Mouse (Mus musculus) forebrain, embryonic 14.5 days (tissue): ENCODE data around the gene Sema4b. TPM values are rescaled to one million over a fixed set of nuclear protein-coding genes. Genes with fewer than 3 reads are reported as not detected.

Source experiments
- ATAC-seq: fragments of 200-750 bp; cut with Nextera tagmentation; 2 replicates; pipeline ENCODE4 v1.8.0; 2017; ENCODE audit warnings: mild to moderate bottlenecking, moderate library complexity
- DNase-seq: peaks from one replicate; pipeline ENCODE4 v3.0.0-alpha.2; 2015; ENCODE audit warnings: low spot score
- H3K27ac ChIP-seq: fragments of 300-500 bp; sonication (generic); 2 replicates; pipeline ENCODE4 v1.5.1; 2014; ENCODE audit warnings: low read depth, mild to moderate bottlenecking, control low read depth, low read length, moderate library complexity
- H3K27me3 ChIP-seq: fragments of 300-500 bp; sonication (generic); replicated peaks from 2 replicates; pipeline ENCODE4 v1.6.1; 2014; ENCODE audit warnings: low read length, control low read depth, mixed read lengths; ENCODE audit not compliant: control insufficient read depth, insufficient read depth
- H3K36me3 ChIP-seq: fragments of 300-500 bp; sonication (generic); 2 replicates; pipeline ENCODE4 v1.6.1; 2014; ENCODE audit warnings: low read length, control low read depth; ENCODE audit not compliant: control insufficient read depth, insufficient read depth
- H3K4me1 ChIP-seq: fragments of 300-500 bp; sonication (generic); 2 replicates; pipeline ENCODE4 v1.6.1; 2014; ENCODE audit warnings: antibody characterized with exemption, low read length, control low read depth; ENCODE audit not compliant: control insufficient read depth, insufficient read depth
- H3K4me2 ChIP-seq: fragments of 300-500 bp; sonication (generic); 2 replicates; pipeline ENCODE4 v1.6.1; 2014; ENCODE audit warnings: mild to moderate bottlenecking, control low read depth, low read length
- H3K4me3 ChIP-seq: fragments of 300-500 bp; sonication (generic); 2 replicates; pipeline ENCODE4 v1.5.1; 2014; ENCODE audit warnings: low read depth, low read length, control low read depth
- H3K9ac ChIP-seq: fragments of 300-500 bp; sonication (generic); 2 replicates; pipeline ENCODE4 v1.6.1; 2014; ENCODE audit warnings: mild to moderate bottlenecking, low read length, control low read depth, moderate library complexity
- H3K9me3 ChIP-seq: fragments of 300-500 bp; sonication (generic); replicated peaks from 2 replicates; pipeline ENCODE4 v1.6.1; 2016; ENCODE audit warnings: low read length, control low read depth, mixed read lengths; ENCODE audit not compliant: control insufficient read depth
- WGBS: fragments of 180-500 bp; shearing (Covaris S2); extraction: QIAGEN DNeasy Blood & Tissue Kit; methylation state at CpG from one replicate; pipeline ENCODE4 v1.1.7; 2014; 5-methylcytosine and 5-hydroxymethylcytosine counted together
- polyA plus RNA-seq: library from polyadenylated mRNA; unstranded; fragments of >200 nt; fragmentation: Nextera tagmentation; extraction: Ambion mirVana; gene quantifications from 2 replicates; pipeline ENCODE4 v1.2.1, GENCODE M21; 2014

The Sema4b gene
- polyA plus RNA-seq, 1 experiment from 2014 or later = 11.6 TPM

DNA sequence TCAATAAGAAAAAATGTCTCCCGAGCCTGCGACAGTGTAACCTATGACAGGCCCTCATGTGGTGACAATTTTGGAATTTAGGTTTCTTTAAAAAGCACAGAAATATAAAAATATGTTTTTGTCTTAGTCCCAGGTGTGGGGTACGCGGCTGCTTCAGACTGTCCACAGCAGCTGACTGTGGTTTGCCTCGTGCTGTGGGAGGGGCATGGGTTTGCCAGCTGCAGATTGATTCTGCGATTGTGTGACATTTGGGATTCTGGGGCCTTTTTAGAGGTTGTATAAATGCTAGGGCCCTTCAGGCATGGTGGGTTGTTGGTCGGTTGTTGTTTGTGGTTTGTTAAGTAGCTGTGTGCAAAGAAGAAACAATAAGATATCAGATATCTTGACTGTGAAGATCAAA, 18.3 kb downstream of the Sema4b start:
- H3K9ac ChIP-seq = no peak overlapping the region
- H3K36me3 ChIP-seq = 0 out of 2 replicates have a peak, but pooled peaks cover 3% of the 10 kb centered on the region
- WGBS = 90% methylated on average over 7 of the region's 7 CpGs
- H3K27ac ChIP-seq = no peak overlapping the region
- no peaks in the 10 kb centered on the region for H3K9me3 ChIP-seq
- DNase-seq (no peak), ATAC-seq (no peak)
- H3K4me1 ChIP-seq = peaks cover 33% of the 10 kb centered on the region
- H3K4me2 ChIP-seq = no peak overlapping the region
- no peak overlapping the region for H3K4me3 ChIP-seq
- no peaks in the 10 kb centered on the region for H3K27me3 ChIP-seq

DNA sequence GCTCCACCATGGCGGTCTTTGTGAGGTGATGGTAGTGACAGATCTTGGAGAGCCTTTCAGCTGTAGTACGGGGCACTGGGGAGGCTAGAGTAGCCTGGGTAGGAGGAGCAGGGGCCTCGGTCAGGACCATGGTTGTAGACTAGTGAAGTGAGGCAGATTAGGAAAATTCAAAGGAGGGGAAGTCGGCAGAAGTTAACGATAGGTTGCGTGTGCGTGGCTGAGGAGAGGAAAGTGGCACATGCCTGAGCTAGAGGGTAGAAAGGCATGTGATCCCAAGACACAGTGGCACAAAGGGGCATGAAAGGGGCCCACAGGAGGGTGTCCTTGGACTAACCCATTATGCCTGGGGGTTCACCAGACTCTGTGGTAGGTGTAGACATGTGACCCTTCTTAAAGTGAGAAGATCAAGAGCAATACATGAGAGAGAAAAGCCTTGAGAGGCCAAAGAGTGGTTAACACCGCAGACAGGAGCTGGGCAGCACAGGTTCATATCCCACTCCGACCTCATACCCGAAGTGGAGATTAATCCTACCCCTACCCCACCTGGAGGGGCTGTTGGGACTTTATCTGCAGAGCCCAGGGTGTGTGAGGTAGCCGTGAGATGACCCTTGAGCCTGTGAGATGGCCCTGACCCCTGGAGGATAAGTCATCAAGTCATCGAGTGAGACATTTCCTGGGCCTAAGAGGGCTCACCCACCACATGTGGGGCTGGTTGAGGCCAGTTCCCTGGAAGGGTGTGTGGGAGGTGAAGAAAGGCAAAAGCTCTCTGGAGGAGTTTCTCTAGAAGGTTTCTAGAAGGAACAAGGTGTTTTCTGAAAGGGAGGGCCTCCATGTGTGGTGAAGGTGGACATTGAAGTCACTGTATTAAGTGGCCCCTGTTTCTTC, 19.3 kb downstream of the Sema4b start:
- 86% methylated on average over 12 of the region's 12 CpGs for WGBS
- no peaks in the 10 kb centered on the region for H3K9me3 ChIP-seq
- 0 out of 2 replicates have a peak, but pooled peaks cover 3% of the 10 kb centered on the region for H3K36me3 ChIP-seq
- no peak for ATAC-seq
- no peak overlapping the region for H3K4me2 ChIP-seq
- no peak overlapping the region for H3K4me3 ChIP-seq
- peaks cover 30% of the 10 kb centered on the region for H3K4me1 ChIP-seq
- no peak for DNase-seq
- H3K9ac ChIP-seq = no peak overlapping the region
- no peak overlapping the region for H3K27ac ChIP-seq
- H3K27me3 ChIP-seq = no peaks in the 10 kb centered on the region

DNA sequence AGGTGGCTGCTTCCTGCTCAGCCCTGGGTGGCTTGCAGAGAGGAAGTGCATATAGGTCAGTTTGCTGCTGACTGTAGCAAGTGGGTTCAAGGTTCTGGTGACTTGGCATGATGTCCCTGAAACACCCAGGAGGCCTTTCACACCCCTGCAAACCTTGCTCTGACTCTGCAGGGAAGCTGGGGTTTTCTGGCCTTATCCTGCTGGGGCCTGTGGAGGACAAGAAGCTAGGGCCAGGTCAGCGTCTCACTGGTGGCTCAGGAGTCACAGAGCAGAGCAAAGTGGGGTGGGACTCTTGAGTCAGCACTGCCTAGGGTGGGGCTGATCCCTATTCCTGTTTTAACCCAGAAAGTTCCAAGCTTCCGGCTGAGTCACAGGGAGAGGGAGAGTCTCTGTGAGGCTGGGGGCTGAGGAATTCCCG, 20.7 kb downstream of the Sema4b start:
- no peak for ATAC-seq
- no peak overlapping the region for H3K9ac ChIP-seq
- H3K36me3 ChIP-seq = 0 out of 2 replicates have a peak, but pooled peaks cover 2% of the 10 kb centered on the region
- 76% methylated on average over 3 of the region's 3 CpGs for WGBS
- H3K4me1 ChIP-seq = peaks cover 16% of the 10 kb centered on the region
- H3K27me3 ChIP-seq = no peaks in the 10 kb centered on the region
- DNase-seq = no peak
- no peaks in the 10 kb centered on the region for H3K9me3 ChIP-seq
- H3K27ac ChIP-seq = no peak overlapping the region
- H3K4me3 ChIP-seq = no peak overlapping the region
- H3K4me2 ChIP-seq = no peak overlapping the region

DNA sequence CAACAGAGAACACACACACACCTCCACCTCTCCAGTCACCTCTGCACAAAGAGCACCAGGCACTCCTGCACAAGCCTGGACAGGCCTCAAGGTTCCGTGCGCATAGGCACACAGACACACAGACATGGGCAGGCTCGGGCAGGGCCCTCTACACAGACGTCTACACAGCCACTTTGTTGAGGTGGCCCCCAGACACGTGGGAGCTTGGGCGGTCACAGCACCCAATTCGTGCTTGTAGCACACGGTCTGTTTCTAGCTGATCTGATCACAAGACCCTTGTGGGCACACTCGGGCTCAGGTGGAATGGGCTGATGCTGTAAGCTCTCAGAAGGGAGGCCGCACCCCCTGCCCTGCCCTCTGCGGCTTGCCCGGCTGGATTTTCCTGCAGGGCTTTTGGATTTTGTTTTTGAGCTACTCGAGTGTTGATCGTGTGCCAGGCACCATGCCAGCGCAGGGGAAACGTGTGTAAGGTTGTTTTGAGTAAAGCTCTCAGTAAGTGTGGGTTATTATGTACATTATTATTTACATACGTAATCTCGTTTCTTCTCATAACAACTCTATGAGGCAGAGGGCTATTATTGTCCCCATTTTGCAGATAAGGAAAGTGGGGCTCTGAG, 21.5 kb downstream of the Sema4b start:
- no peak overlapping the region for H3K9ac ChIP-seq
- DNase-seq (no peak), ATAC-seq (no peak)
- peaks cover 10% of the 10 kb centered on the region for H3K4me1 ChIP-seq
- no peaks in the 10 kb centered on the region for H3K27me3 ChIP-seq
- H3K27ac ChIP-seq = no peak overlapping the region
- H3K9me3 ChIP-seq = no peaks in the 10 kb centered on the region
- H3K36me3 ChIP-seq = peaks cover 4% of the 10 kb centered on the region
- H3K4me3 ChIP-seq = no peak overlapping the region
- 68% methylated on average over 18 of the region's 18 CpGs for WGBS
- no peak overlapping the region for H3K4me2 ChIP-seq

DNA sequence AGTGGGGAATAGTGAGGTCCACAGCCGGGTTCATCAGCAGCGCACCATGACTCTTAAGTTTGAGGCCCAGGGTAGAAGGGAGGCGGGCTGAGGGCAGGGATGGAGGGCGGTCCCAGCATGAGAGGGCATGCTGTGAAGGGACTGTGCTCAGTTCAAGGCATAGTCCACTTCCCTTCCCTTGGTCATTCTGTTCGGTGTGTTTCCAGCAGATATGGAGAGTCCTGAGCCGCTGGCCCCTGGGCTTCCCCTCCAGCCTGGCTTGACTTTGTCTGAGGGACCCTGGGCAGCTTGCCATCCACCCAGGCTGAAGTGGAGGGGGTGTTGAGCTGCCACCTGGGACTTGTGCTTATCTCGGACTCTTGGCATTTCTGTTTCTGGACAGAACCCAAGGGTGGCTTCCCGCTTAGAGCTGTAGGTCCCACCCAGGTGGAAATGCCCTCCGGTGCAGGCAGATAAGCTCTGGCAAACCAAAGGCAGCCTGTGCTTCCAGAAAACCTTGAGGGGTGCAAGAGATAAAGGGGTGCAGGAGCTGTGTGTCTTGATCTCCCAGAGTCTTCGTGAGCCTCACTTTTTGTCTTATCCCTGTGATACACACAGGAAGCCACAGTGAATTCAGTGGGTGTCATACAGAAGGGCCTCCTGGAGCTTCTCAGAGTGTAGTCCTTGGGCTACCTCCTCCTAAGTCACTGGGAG, 22.2 kb downstream of the Sema4b start:
- Histone ChIP-seq H3K4me3 (no peak overlapping the region), H3K9me3 (no peaks in the 10 kb centered on the region), H3K4me2 (no peak overlapping the region), H3K4me1 (peaks cover 5% of the 10 kb centered on the region), H3K9ac (no peak overlapping the region), H3K27me3 (no peaks in the 10 kb centered on the region), H3K27ac (no peak overlapping the region), H3K36me3 (peaks cover 12% of the 10 kb centered on the region)
- 69% methylated on average over 10 of the region's 10 CpGs for WGBS
- no peak for DNase-seq
- ATAC-seq = no peak

DNA sequence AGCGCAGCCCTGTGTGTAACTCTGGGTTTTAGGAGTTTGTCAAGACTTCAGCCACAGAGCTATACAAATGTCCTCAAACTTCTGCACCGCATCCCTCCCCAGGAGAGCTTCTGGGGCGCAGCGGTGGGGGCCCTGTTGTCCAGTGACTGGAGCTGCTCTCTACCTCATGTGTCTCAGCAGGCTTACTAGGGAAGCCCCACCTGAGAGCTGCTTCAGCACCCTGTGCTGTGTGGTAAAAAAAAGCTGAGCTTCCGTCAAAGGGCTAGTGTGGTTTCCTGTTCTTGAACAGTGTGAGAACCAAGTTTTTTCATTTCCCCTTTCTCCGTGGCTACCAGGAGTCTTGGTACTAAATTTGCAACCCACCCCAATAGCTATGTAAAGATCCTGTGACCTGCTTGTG, 23.0 kb downstream of the Sema4b start:
- no peaks in the 10 kb centered on the region for H3K27me3 ChIP-seq
- no peak for ATAC-seq
- 84% methylated on average over 6 of the region's 6 CpGs for WGBS

DNA sequence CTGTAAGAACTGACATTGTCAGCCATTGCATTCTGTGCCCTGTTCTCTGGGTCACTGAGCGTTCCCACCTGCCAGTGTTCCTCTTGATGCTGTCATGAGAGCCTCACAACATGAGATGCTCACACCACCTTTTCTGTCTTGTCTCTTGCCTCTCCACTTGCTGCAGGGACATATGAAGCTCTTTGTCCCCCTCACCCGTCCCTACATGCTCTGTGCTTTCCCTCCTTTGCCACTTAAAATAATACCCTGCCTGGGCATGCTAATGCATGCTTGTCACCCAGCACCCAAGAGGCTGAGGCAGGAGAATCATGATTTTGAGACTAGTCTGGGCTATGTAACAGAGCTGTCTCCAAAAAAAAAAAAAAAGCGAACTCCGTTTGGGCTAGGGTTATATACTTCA, 24.3 kb downstream of the Sema4b start:
- H3K9me3 ChIP-seq = no peaks in the 10 kb centered on the region
- H3K36me3 ChIP-seq = peaks cover 20% of the 10 kb centered on the region
- no peak overlapping the region for H3K4me3 ChIP-seq
- DNase-seq (no peak), ATAC-seq (no peak)
- H3K27me3 ChIP-seq = no peaks in the 10 kb centered on the region
- WGBS = 85% methylated on average over 4 of the region's 4 CpGs
- H3K4me2 ChIP-seq = no peak overlapping the region
- H3K9ac ChIP-seq = no peak overlapping the region
- no peak overlapping the region for H3K27ac ChIP-seq
- H3K4me1 ChIP-seq = peaks cover 8% of the 10 kb centered on the region

More for the DNA sequence above, 23.0 kb downstream of the Sema4b start:
- H3K9me3 ChIP-seq = no peaks in the 10 kb centered on the region
- H3K9ac ChIP-seq = 0 out of 2 replicates have a peak overlapping the region, but pooled peaks have one; percentile 21
- no peak for DNase-seq
- peaks cover 15% of the 10 kb centered on the region for H3K36me3 ChIP-seq
- H3K4me2 ChIP-seq = no peak overlapping the region
- H3K4me3 ChIP-seq = no peak overlapping the region
- H3K4me1 ChIP-seq = peaks cover 5% of the 10 kb centered on the region
- no peak overlapping the region for H3K27ac ChIP-seq

DNA sequence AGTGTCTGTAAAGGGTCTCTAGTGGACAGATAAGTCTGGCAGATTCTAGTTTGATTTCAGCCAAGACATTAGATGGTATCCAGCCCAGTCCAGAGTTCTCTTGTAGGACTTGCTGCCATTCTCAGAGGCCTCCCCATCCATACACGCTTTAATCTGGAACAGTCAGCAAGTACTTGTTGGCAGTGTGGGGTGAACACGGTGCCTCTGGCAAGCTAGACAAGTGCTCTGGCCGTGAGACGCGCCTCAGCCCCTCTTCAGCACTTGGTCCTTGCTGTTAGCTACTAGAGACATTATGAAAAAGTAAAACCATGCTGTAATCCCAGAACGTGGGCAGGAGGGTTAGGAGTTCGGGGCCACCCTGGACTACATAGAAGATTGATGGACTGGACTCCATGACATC, 27.0 kb downstream of the Sema4b start:
- no peak overlapping the region for H3K27ac ChIP-seq
- no peak overlapping the region for H3K4me3 ChIP-seq
- H3K27me3 ChIP-seq = no peaks in the 10 kb centered on the region
- H3K4me1 ChIP-seq = peaks cover 7% of the 10 kb centered on the region; the same call in 1 of the 2 replicates
- H3K9ac ChIP-seq = no peak overlapping the region
- WGBS = 92% methylated on average over 7 of the region's 7 CpGs
- H3K36me3 ChIP-seq = peaks cover 45% of the 10 kb centered on the region
- DNase-seq = no peak
- no peak overlapping the region for H3K4me2 ChIP-seq
- no peaks in the 10 kb centered on the region for H3K9me3 ChIP-seq
- no peak for ATAC-seq
